Mouse (Mus musculus): ENCODE results near the gene Dedd.
"Not testable (repeated sequence)": the region's sequence is repeated elsewhere in the genome, so short reads cannot be mapped to it uniquely, and the experiment has no call there.

The Dedd gene

GRCm38 (mm10) chr1:171320151-171320550 lies 8.8 kb upstream of the Dedd start:
- no peak for DNase-seq

- DNase-seq = no peak
Measured at GRCm38 (mm10) chr1:171321415-171321814, 7.5 kb upstream of the Dedd start.

GRCm38 (mm10) chr1:171322012-171322411 lies 6.9 kb upstream of the Dedd start:
- DNase-seq = no peak

- no peak for DNase-seq
Measured at GRCm38 (mm10) chr1:171325571-171325970, 3.4 kb upstream of the Dedd start.

GRCm38 (mm10) chr1:171326588-171326987 lies 2.4 kb upstream of the Dedd start:
- not testable (repeated sequence) for DNase-seq

- no peak for DNase-seq
Measured at GRCm38 (mm10) chr1:171328244-171328643, 701 bp upstream of the Dedd start.

- peak in 1 of 2 experiments; percentile 23 for DNase-seq
Measured at GRCm38 (mm10) chr1:171329433-171330215, 679 bp downstream of the Dedd start.

GRCm38 (mm10) chr1:171330216-171330560 lies 1.2 kb downstream of the Dedd start:
- no peak for DNase-seq

GRCm38 (mm10) chr1:171342262-171343207 lies 13.6 kb downstream of the Dedd start:
- no peak for DNase-seq

GRCm38 (mm10) chr1:171343922-171344677 lies 15.2 kb downstream of the Dedd start:
- DNase-seq = no peak

- no peak for DNase-seq
Measured at GRCm38 (mm10) chr1:171344715-171345114, 15.8 kb downstream of the Dedd start.

- DNase-seq = peak; percentile 79 to 87
Measured at GRCm38 (mm10) chr1:171345225-171346094, 16.5 kb downstream of the Dedd start, which contains the start of the genes Nit1 and Pfdn2. Gene Nit1 (minus strand): TSS chr1:171345646. Gene Pfdn2 (plus strand): TSS chr1:171345670.

GRCm38 (mm10) chr1:171346095-171346450 lies 17.1 kb downstream of the Dedd start:
- no peak for DNase-seq

GRCm38 (mm10) chr1:171348665-171349064 lies 19.7 kb downstream of the Dedd start:
- DNase-seq = no peak

GRCm38 (mm10) chr1:171349210-171349609 lies 20.3 kb downstream of the Dedd start:
- DNase-seq = no peak

GRCm38 (mm10) chr1:171355812-171356340 lies 26.9 kb downstream of the Dedd start:
- peak in 1 of 2 experiments; percentile 35 for DNase-seq

- no peak for DNase-seq
Measured at GRCm38 (mm10) chr1:171356814-171357213, 27.9 kb downstream of the Dedd start.

GRCm38 (mm10) chr1:171358421-171358820 lies 29.5 kb downstream of the Dedd start:
- no peak for DNase-seq

GRCm38 (mm10) chr1:171360253-171360652 lies 31.3 kb downstream of the Dedd start:
- DNase-seq = no peak

- DNase-seq = peak; percentile 70 to 71
Measured at GRCm38 (mm10) chr1:171360656-171361055, 31.7 kb downstream of the Dedd start, which contains the start of gene Klhdc9. Gene Klhdc9 (minus strand): TSS chr1:171360798.
